Mouse (Mus musculus) layer of hippocampus, adult 2 months (tissue): Measurements from ENCODE around the gene Lrp4. TPM values are rescaled to one million over a fixed set of nuclear protein-coding genes. Genes with fewer than 3 reads are reported as not detected.

Experiments
- DNase-seq, 2 experiments: peaks; one replicate each; pipeline ENCODE4 v3.0.0; 2022; ENCODE audit warnings: low spot score in 2 of 2
- H3K27ac ChIP-seq: fragments of 200-600 bp; 2 replicates; pipeline ENCODE4 v1.8.1; 2022
- H3K4me3 ChIP-seq: fragments of 200-600 bp; 2 replicates; pipeline ENCODE4 v1.8.1; 2022; ENCODE audit warnings: mild to moderate bottlenecking
- CTCF ChIP-seq: fragments of 200-600 bp; conservative IDR thresholded peaks from 2 replicates; pipeline ENCODE4 v1.8.1; 2022; ENCODE audit warnings: antibody characterized with exemption, mild to moderate bottlenecking, moderate library complexity
- total RNA-seq, 2 experiments: library from RNA; stranded (reverse); gene quantifications; 2 replicates each; pipeline ENCODE4 v1.2.3; 2021

The Lrp4 gene
- total RNA-seq, 2 experiments from 2014 or later, result 30.1 to 30.6 TPM

GRCm38 (mm10) chr2:91439271-91439670, 18.0 kb upstream of the Lrp4 start:
- DNase-seq, result no peak
- Histone ChIP-seq H3K4me3 (no peak overlapping the region), H3K27ac (0 out of 2 replicates have a peak overlapping the region, but pooled peaks have one; percentile 3)
- no peak for TF ChIP-seq CTCF

GRCm38 (mm10) chr2:91439876-91440275, 17.4 kb upstream of the Lrp4 start:
- TF ChIP-seq CTCF, result no peak
- DNase-seq, result no peak

GRCm38 (mm10) chr2:91440686-91441085, 16.6 kb upstream of the Lrp4 start:
- H3K27ac ChIP-seq, result no peak overlapping the region
- no peak for TF ChIP-seq CTCF
- no peak overlapping the region for H3K4me3 ChIP-seq
- no peak for DNase-seq

More at GRCm38 (mm10) chr2:91439876-91440275, 17.4 kb upstream of the Lrp4 start:
- Histone ChIP-seq H3K27ac (no peak overlapping the region), H3K4me3 (no peak overlapping the region)

- no peak for DNase-seq
- H3K27ac ChIP-seq, result no peak overlapping the region
- TF ChIP-seq CTCF, result no peak
- no peak overlapping the region for H3K4me3 ChIP-seq
Observed at GRCm38 (mm10) chr2:91441715-91442114, 15.6 kb upstream of the Lrp4 start.

- DNase-seq, result no peak
- no peak overlapping the region for H3K4me3 ChIP-seq
- H3K27ac ChIP-seq, result no peak overlapping the region
- TF ChIP-seq CTCF, result no peak
Observed at GRCm38 (mm10) chr2:91442241-91442640, 15.1 kb upstream of the Lrp4 start.

- Histone ChIP-seq H3K27ac (peak within 1 kb of the TSS; percentile 88), H3K4me3 (peak within 1 kb of the TSS; percentile 97)
- peak; percentile 88 for DNase-seq
- no peak for TF ChIP-seq CTCF
Observed at GRCm38 (mm10) chr2:91444286-91444892, 12.9 kb upstream of the Lrp4 start, which contains the start of gene 1110051M20Rik. Gene 1110051M20Rik, minus strand, starts transcription at chr2:91444704.

- no peak overlapping the region for H3K4me3 ChIP-seq
- no peak for TF ChIP-seq CTCF
- no peak for DNase-seq
- no peak overlapping the region for H3K27ac ChIP-seq
Observed at GRCm38 (mm10) chr2:91449662-91450061, 7.6 kb upstream of the Lrp4 start.

GRCm38 (mm10) chr2:91450316-91450715, 7.0 kb upstream of the Lrp4 start:
- TF ChIP-seq CTCF, result no peak

GRCm38 (mm10) chr2:91452658-91453057, 4.7 kb upstream of the Lrp4 start:
- H3K4me3 ChIP-seq, result no peak overlapping the region
- H3K27ac ChIP-seq, result no peak overlapping the region
- no peak for TF ChIP-seq CTCF
- DNase-seq, result no peak

More at GRCm38 (mm10) chr2:91450316-91450715, 7.0 kb upstream of the Lrp4 start:
- no peak for DNase-seq
- Histone ChIP-seq H3K4me3 (no peak overlapping the region), H3K27ac (no peak overlapping the region)

GRCm38 (mm10) chr2:91453231-91454075, 3.9 kb upstream of the Lrp4 start:
- DNase-seq, result no peak
- no peak for TF ChIP-seq CTCF
- no peak overlapping the region for H3K27ac ChIP-seq
- no peak overlapping the region for H3K4me3 ChIP-seq

GRCm38 (mm10) chr2:91454434-91454833, 2.9 kb upstream of the Lrp4 start:
- no peak for TF ChIP-seq CTCF
- Histone ChIP-seq H3K27ac (no peak overlapping the region), H3K4me3 (no peak overlapping the region)
- no peak for DNase-seq

GRCm38 (mm10) chr2:91455826-91456225, 1.5 kb upstream of the Lrp4 start:
- peak; percentile 43 to 76 for DNase-seq
- H3K27ac ChIP-seq, result no peak overlapping the region
- H3K4me3 ChIP-seq, result no peak overlapping the region
- peak; percentile 83 for TF ChIP-seq CTCF

- no peak for DNase-seq
- TF ChIP-seq CTCF, result no peak
- Histone ChIP-seq H3K27ac (peak overlapping the region; percentile 76; the same call in 1 of the 2 replicates), H3K4me3 (no peak overlapping the region; the same call in 1 of the 2 replicates)
Observed at GRCm38 (mm10) chr2:91456491-91457100, 715 bp upstream of the Lrp4 start.
